Mouse (Mus musculus): ENCODE data around the gene Olfr1245.
"Not testable (repeated sequence)": the region's sequence is repeated elsewhere in the genome, so short reads cannot be mapped to it uniquely, and the experiment has no call there.

Olfr1245 gene

GRCm38 (mm10) chr2:89578347-89578746, at the start of gene Olfr1245:
Olfr1245 (minus strand) TSS chr2:89578447.
- DNase-seq, result no peak

- DNase-seq, result not testable (repeated sequence)
Measured at GRCm38 (mm10) chr2:89618145-89618544, 39.9 kb upstream of the Olfr1245 start, which contains the start of gene Olfr1248. Olfr1248 (minus strand) TSS chr2:89618245.

GRCm38 (mm10) chr2:89614030-89614429, 35.8 kb upstream of the Olfr1245 start, which contains the start of gene Olfr1247:
Olfr1247 (minus strand) TSS chr2:89614130.
- DNase-seq, result no peak

- no peak for DNase-seq
Measured at GRCm38 (mm10) chr2:89593057-89593456, 14.8 kb upstream of the Olfr1245 start, which contains the start of gene Olfr1246. Olfr1246 (minus strand) TSS chr2:89593157.

- DNase-seq, result not testable (repeated sequence)
Measured at GRCm38 (mm10) chr2:89562706-89563105, 15.5 kb downstream of the Olfr1245 start.

GRCm38 (mm10) chr2:89544516-89544915, 33.7 kb downstream of the Olfr1245 start:
- no peak for DNase-seq

- DNase-seq, result no peak
Measured at GRCm38 (mm10) chr2:89539923-89540322, 38.3 kb downstream of the Olfr1245 start.

- DNase-seq, result no peak
Measured at GRCm38 (mm10) chr2:89531387-89531786, 46.9 kb downstream of the Olfr1245 start, which contains the start of gene Olfr1243. Olfr1243 (minus strand) TSS chr2:89531487.

All from thymus, postnatal 14 days (tissue).